Mouse (Mus musculus) gastrocnemius, postnatal 4 days (tissue): ENCODE data around the gene Fbxl17. TPM values are rescaled to one million over a fixed set of nuclear protein-coding genes. Genes with fewer than 3 reads are reported as not detected.
A peak's percentile ranks its signal among the peaks of the same experiment; 100 is the strongest.

Experiments
- DNase-seq, 2 experiments: peaks; one replicate each; pipeline ENCODE4 v3.0.0; 2021 to 2022; ENCODE audit warnings: low spot score in 2 of 2, mixed read lengths in 2 of 2
- total RNA-seq, 2 experiments: library from RNA; stranded (reverse); gene quantifications; 2 replicates each; pipeline ENCODE4 v1.2.3; 2021

Gene Fbxl17
- total RNA-seq, 2 experiments from 2014 or later, result 31.3 to 36.7 TPM

GRCm38 (mm10) chr17:63225959-63226358, 273.9 kb downstream of the Fbxl17 start:
- no peak for DNase-seq

- no peak for DNase-seq
Observed at GRCm38 (mm10) chr17:63223675-63224074, 276.1 kb downstream of the Fbxl17 start.

- DNase-seq, result no peak
Observed at GRCm38 (mm10) chr17:63221632-63222031, 278.2 kb downstream of the Fbxl17 start.

- DNase-seq, result no peak
Observed at GRCm38 (mm10) chr17:63220821-63221220, 279.0 kb downstream of the Fbxl17 start.

GRCm38 (mm10) chr17:63217016-63217415, 282.8 kb downstream of the Fbxl17 start:
- DNase-seq, result no peak

- DNase-seq, result no peak
Observed at GRCm38 (mm10) chr17:63212018-63212417, 287.8 kb downstream of the Fbxl17 start.

- no peak for DNase-seq
Observed at GRCm38 (mm10) chr17:63209151-63209550, 290.7 kb downstream of the Fbxl17 start.

- no peak for DNase-seq
Observed at GRCm38 (mm10) chr17:63208346-63208745, 291.5 kb downstream of the Fbxl17 start.

- DNase-seq, result no peak
Observed at GRCm38 (mm10) chr17:63207714-63208113, 292.1 kb downstream of the Fbxl17 start.

- DNase-seq, result no peak
Observed at GRCm38 (mm10) chr17:63205316-63205715, 294.5 kb downstream of the Fbxl17 start.

GRCm38 (mm10) chr17:63203582-63204190, 296.1 kb downstream of the Fbxl17 start:
- no peak for DNase-seq

GRCm38 (mm10) chr17:63198703-63199102, 301.1 kb downstream of the Fbxl17 start:
- no peak for DNase-seq

- DNase-seq, result no peak
Observed at GRCm38 (mm10) chr17:63195496-63195895, 304.3 kb downstream of the Fbxl17 start.

GRCm38 (mm10) chr17:63193196-63193595, 306.6 kb downstream of the Fbxl17 start:
- DNase-seq, result no peak

- no peak for DNase-seq
Observed at GRCm38 (mm10) chr17:63191345-63191744, 308.5 kb downstream of the Fbxl17 start.

GRCm38 (mm10) chr17:63189274-63189673, 310.5 kb downstream of the Fbxl17 start:
- no peak for DNase-seq

GRCm38 (mm10) chr17:63185531-63185930, 314.3 kb downstream of the Fbxl17 start:
- peak in 1 of 2 experiments; percentile 14 for DNase-seq

GRCm38 (mm10) chr17:63184844-63185504, 314.8 kb downstream of the Fbxl17 start:
- DNase-seq, result no peak

- DNase-seq, result no peak
Observed at GRCm38 (mm10) chr17:63183431-63183830, 316.4 kb downstream of the Fbxl17 start.

GRCm38 (mm10) chr17:63181661-63182060, 318.2 kb downstream of the Fbxl17 start:
- no peak for DNase-seq

- no peak for DNase-seq
Observed at GRCm38 (mm10) chr17:63180042-63180441, 319.8 kb downstream of the Fbxl17 start.

GRCm38 (mm10) chr17:63178331-63178730, 321.5 kb downstream of the Fbxl17 start:
- no peak for DNase-seq

GRCm38 (mm10) chr17:63176411-63176810, 323.4 kb downstream of the Fbxl17 start:
- no peak for DNase-seq
